Mouse (Mus musculus): ENCODE results near the gene Tepsin. TPM values are rescaled to one million over a fixed set of nuclear protein-coding genes. Genes with fewer than 3 reads are reported as not detected.

The Tepsin gene
- total RNA-seq, 2 experiments from 2014 or later: 4.2 to 5.6 TPM

DNA sequence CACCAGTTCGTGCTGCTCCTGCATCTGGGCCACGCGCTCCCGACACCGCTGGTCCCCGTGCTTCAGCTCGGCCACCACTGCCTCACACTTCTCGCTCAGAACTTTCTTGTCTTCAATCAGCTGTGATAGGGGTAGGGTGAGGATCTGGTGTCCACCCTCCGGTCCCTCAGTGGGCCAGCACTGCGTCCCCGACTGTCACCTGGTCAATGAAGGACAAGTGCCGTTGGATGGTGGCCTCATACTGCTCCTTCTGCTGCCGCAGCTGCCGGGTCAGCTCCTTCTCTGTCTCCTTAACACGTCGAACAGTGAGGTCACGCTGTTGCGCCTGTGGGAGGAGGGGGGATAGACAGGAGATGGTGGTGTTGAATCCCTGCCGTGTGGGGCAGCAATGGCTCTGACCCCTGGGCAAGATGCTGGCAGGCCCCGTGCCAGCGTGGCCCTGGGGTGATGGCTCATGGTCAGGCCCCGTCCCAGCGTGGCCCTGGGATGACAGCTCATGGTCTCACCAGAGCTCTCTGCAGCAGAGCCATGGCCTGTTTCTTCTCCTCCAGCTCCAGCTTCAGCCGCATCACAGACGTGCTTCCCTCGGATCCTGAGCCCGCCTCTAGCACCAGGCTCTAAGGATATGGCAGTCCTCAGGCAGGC is 28.1 kb downstream of the Tepsin start:
- intact Hi-C loops (cut with DNase I): no loop called here
- DNase-seq: no peak

- no peak for DNase-seq
- intact Hi-C loops (cut with DNase I): no loop called here
Observed at GRCm38 (mm10) chr11:120069261-120069660, 29.3 kb downstream of the Tepsin start.

GRCm38 (mm10) chr11:120067834-120068233 is 30.7 kb downstream of the Tepsin start:
- DNase-seq: no peak
- intact Hi-C loops (cut with DNase I): no loop called here

DNA sequence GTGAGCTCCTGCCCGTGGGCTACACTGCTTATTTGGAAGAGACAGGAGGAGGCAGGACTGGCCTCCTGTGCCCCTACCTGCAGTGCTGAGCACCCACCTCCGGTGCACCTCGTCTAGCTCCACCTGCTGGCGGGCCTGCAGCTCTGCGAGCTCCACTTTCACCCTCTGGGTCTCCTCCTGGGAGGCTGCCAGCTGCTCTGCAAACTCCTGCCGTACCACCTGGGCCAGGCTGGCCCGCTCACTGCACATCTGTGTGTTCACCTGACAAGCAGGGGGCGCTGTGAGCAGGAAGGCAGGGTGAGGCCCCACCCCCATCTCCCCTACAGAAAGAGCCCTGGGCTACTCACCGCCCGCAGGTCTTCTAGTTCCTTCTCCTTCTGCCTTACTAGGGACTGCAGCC is 33.2 kb downstream of the Tepsin start:
- intact Hi-C loops (cut with DNase I): loop anchor here (2.0 kb wide), 1 partner anchor 34 kb away; no protein-coding TSS in a partner anchor
- DNase-seq: peak in 1 of 2 experiments; percentile 36

DNA sequence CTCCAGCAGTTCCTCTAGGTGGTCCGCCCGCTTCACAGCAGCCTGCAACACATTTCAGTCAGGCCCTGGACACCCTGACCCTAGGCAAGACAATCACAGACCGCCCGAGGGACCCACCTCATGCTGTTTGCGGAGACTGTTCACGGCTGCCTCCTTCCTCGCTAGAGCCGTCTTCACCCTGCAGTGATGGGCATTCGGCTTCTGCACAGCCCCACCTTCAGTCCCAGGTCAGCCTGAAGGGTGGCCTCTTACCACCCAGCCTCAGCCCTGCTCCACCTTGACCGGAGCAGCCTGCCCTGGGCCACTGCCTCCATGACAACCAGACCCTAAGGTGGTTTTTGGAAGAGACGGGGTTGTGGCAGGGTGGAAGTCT is 33.9 kb downstream of the Tepsin start:
- DNase-seq: no peak
- intact Hi-C loops (cut with DNase I): loop anchor here (2.0 kb wide), 1 partner anchor 34 kb away; no protein-coding TSS in a partner anchor

- intact Hi-C loops (cut with DNase I): loop anchor here (2.0 kb wide), 1 partner anchor 33 kb away; no protein-coding TSS in a partner anchor
- no peak for DNase-seq
Observed at GRCm38 (mm10) chr11:120064006-120064667, 34.4 kb downstream of the Tepsin start.

DNA sequence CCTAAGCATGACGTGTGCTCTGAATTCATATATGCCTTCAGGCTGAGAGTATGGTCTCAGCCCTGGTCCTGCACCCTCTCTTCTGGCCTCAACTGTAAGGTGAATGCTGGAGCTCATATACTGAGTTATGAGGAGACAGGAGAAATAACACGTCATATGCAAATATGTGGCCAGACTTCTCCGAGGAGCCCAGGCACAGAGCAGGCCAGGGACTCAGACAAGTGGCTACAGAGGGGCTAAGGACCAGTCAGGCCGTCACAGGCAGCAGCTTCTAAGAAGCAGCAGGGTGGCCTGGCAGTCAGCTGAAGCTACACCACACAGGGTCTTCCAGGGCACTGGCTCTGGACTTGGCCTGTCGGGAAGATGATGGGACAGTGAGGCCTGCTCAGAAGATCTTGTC is 35.2 kb downstream of the Tepsin start:
- DNase-seq: no peak
- intact Hi-C loops (cut with DNase I): no loop called here

DNA sequence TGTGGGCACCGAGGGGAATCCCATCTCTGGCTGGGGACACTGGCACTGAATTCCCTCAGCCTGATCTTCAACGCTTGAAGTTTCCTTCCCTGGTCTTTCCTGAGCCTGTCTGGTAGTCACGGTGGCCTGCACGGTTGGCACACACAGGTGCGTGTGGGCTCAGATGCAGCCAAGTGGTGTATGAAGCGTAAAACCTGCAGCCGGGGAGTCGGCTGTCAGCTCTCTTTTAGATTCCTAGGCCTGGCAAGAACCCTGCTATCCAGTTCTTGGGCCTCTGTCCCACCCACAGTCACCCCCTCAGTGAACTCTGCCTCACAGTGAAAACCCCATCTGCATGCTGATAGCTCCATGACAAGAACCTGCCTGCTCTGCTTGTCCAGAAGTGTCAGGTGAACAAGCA is 37.9 kb downstream of the Tepsin start:
- DNase-seq: no peak
- intact Hi-C loops (cut with DNase I): no loop called here

GRCm38 (mm10) chr11:120055953-120056732 is 42.4 kb downstream of the Tepsin start:
- intact Hi-C loops (cut with DNase I): no loop called here

GRCm38 (mm10) chr11:120053846-120054245 is 44.7 kb downstream of the Tepsin start:
- intact Hi-C loops (cut with DNase I): no loop called here

More at GRCm38 (mm10) chr11:120055953-120056732, 42.4 kb downstream of the Tepsin start:
- DNase-seq: no peak

GRCm38 (mm10) chr11:120052274-120052673 is 46.3 kb downstream of the Tepsin start:
- intact Hi-C loops (cut with DNase I): no loop called here
- no peak for DNase-seq

More at GRCm38 (mm10) chr11:120053846-120054245, 44.7 kb downstream of the Tepsin start:
- DNase-seq: no peak

- no peak for DNase-seq
- intact Hi-C loops (cut with DNase I): no loop called here
Observed at GRCm38 (mm10) chr11:120051124-120051811, 47.3 kb downstream of the Tepsin start.

GRCm38 (mm10) chr11:120049067-120049466 is 49.5 kb downstream of the Tepsin start:
- no peak for DNase-seq
- intact Hi-C loops (cut with DNase I): no loop called here

- intact Hi-C loops (cut with DNase I): no loop called here
- no peak for DNase-seq
Observed at GRCm38 (mm10) chr11:120048252-120048556, 50.3 kb downstream of the Tepsin start.

DNA sequence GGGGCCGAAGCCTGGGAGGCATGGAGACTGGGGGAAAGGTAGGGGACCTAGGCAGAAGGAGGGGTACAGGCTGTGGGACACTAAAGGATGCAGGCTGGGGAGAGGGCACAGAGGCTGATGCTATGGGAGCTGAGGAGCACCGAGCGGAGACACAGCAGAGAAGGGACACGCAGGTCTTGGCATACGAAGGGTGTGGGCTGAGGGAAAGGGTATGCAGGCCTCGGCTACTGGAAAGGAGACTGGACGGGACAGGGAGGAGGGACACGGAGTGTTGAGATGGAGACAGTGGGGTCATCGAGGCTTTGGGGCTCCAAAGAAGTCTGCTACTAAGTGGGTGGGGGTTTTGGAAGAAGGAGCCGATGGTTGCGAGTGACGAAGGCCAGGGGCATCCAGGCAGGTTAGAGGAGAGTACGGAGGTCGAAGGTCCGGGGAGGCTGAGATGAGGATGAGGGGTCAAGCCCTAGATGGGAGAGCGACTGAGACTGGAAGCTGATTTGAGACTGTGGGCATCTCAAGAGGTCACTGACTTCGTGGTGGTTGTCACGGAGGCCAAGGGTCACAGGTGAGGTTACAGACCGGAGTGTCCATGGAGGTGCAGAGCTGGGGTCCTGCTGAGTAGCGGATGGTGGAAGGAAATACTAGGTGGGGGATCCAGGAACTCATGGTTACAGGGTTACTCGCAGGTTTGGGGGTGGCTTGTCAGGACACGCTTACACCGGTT is 50.8 kb downstream of the Tepsin start:
- intact Hi-C loops (cut with DNase I): no loop called here

GRCm38 (mm10) chr11:120046553-120047191 is 51.9 kb downstream of the Tepsin start, which contains the start of gene Aatk:
Aatk (minus strand) TSS chr11:120047167.
- DNase-seq: no peak
- intact Hi-C loops (cut with DNase I): no loop called here

More for the DNA sequence above, 50.8 kb downstream of the Tepsin start:
- DNase-seq: no peak

- intact Hi-C loops (cut with DNase I): no loop called here
- no peak for DNase-seq
Observed at GRCm38 (mm10) chr11:120045839-120046552, 52.5 kb downstream of the Tepsin start.

GRCm38 (mm10) chr11:120045341-120045740 is 53.2 kb downstream of the Tepsin start:
- no peak for DNase-seq

More at GRCm38 (mm10) chr11:120045341-120045740, 53.2 kb downstream of the Tepsin start:
- intact Hi-C loops (cut with DNase I): no loop called here
